Mouse (Mus musculus) megakaryocyte, embryonic 14.5 days (primary cell): ENCODE measurements at regions not wholly inside any gene's neighbourhood (a gene's known extent, or its start where the extent isn't known, plus 50 kb on each side); places are given as distances from the start of the nearest gene placed in this dataset.

Source experiments
- FLI1 ChIP-seq: IDR thresholded peaks from 2 replicates; pipeline ENCODE4 v1.6.1; 2012; ENCODE audit warnings: low read length, inconsistent platforms, mixed read lengths
- GATA1 ChIP-seq: IDR thresholded peaks from 3 replicates; pipeline ENCODE4 v1.6.1; 2012; ENCODE audit warnings: mixed read lengths, low read length, inconsistent platforms, borderline replicate concordance

DNA sequence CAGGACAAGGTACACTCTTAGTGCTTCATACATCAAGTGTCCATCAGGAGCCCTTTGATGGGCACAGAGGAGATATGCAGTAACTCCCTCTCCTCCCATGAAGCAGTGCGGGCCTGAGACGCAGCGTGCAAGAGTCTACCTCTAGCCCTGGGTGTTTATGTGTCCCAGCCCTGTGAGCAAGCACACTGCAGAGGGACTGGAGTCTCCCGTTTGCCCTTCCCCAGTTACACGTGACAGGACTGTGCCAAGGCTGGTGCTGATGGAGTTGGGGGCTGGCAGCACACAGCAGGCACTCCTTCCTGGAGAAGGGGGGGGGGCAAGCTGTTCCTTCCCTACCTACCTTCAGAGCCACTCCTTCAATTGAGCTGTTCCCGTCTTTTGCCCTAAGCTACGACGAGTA lies 167.1 kb upstream of the Tle3 start:
- TF ChIP-seq GATA1, result no peak
- no peak for TF ChIP-seq FLI1
